Mouse (Mus musculus) liver, embryonic 14.5 days (tissue): ENCODE results near the gene Phf3.

Experiments used
- CTCF ChIP-seq: IDR thresholded peaks from 2 replicates; pipeline ENCODE4 v1.5.1; 2016; ENCODE audit warnings: antibody characterized with exemption, low read depth, control low read depth
- EP300 ChIP-seq: IDR thresholded peaks from 2 replicates; pipeline ENCODE4 v1.6.1; 2016; ENCODE audit warnings: antibody characterized with exemption, low read depth

- TF ChIP-seq EP300 (no peak), CTCF (no peak)
Measured at GRCm38 (mm10) chr1:30852518-30852917, 21.2 kb downstream of the Phf3 start.
